Mouse (Mus musculus) urinary bladder, adult 2 months (tissue): ENCODE data around the gene Fam118b. TPM values are rescaled to one million over a fixed set of nuclear protein-coding genes. Genes with fewer than 3 reads are reported as not detected.

Experiments
- DNase-seq: peaks from one replicate; pipeline ENCODE4 v3.0.0; 2022; ENCODE audit warnings: low spot score
- polyA plus RNA-seq: library from polyadenylated mRNA; depleted of rRNA; stranded (reverse); fragments of >200 nt; gene quantifications from 2 replicates; pipeline ENCODE4 v1.2.3, GENCODE M21; 2012; rRNA removed

Gene Fam118b
- polyA plus RNA-seq: 12.5 and 16.1 TPM in 2 replicates

- DNase-seq: peak; percentile 85
These were observed at the start of gene Fam118b, which contains the start of gene Rpusd4 for GRCm38 (mm10) chr9:35267146-35267975. Fam118b (minus strand) TSS chr9:35267805. Rpusd4 (plus strand) TSS chr9:35267865.

DNA sequence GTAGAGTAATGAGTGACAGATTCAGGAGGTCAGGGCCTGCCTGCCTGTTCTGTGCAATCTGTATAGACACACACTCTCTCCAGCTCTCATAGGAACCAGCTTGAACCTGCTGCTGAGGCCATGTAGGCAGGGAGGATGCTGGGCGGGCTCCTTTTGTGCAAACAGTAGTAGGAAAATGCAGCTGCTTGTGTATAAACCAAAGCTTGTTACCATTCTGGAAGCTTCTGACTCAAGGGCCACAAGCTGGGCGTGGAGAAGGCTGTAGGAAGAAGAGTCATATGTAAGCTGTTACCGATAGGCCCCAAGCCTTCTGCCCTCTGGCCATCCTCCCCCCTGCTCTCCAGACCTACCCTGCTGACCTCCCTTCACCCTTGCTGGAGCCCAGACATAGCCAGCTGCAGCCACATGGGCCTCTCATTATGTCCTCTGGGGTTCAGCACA lies 49.2 kb upstream of the Fam118b start:
- DNase-seq: no peak

GRCm38 (mm10) chr9:35314254-35314653 lies 46.6 kb upstream of the Fam118b start:
- no peak for DNase-seq

- no peak for DNase-seq
These were observed 46.0 kb upstream of the Fam118b start for GRCm38 (mm10) chr9:35313601-35314000.

DNA sequence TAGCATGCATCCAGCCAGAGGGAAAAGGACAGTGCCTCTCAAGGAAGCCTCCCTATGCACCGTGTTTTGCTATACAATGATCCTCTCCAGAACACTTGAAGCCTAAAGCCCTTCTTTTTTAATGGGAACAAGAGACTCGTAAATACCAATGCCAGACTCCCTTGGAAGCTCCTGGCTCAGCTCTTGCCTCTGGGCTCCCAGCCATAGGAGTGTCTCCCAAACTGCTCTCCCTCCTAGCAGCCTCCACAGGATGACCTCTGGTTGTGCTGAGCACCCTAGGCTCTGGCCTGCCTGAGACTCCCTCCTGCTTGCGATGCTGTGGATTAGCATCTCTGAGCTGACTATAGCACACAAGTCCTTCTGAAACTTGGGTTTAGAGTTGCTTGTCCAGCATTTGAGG lies 44.9 kb upstream of the Fam118b start:
- DNase-seq: no peak

DNA sequence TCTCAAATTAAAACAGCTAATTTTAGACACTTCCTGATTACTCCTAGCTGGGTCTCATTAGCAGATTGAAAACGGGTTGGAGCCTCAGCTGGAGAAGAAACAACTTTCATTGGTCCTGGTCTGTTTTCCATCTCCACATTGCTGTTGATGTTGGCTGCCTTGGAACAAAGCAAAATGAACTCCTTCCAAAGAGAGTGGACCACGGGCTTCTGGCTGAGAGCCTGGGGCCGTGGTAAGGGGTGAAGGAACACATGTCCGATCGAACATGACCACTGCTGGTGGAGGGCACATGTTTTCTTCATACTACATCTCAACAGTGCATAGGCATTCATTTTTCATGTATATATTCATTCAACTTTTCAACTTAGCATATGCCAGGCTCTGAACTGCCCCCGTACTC lies 42.8 kb upstream of the Fam118b start:
- DNase-seq: no peak

DNA sequence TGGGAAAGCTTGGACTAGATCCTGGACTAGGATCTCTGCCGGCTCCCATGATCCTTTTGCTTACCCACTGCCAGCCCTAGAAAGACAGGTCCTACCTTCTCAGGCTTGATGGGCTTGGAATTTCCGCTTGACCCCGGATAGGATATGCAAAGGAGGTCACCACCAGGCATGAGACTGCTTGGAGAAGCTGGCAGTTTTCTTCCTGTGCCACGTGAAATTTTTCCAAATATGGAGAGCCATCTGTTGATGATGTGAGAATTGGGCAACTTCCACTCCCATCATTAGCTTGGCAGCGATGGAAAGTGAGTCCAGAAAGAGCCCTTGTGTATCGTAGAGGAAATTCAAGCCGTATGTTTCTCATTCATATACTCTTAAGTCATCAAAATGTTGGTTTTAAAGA lies 39.9 kb upstream of the Fam118b start:
- no peak for DNase-seq

- DNase-seq: no peak
These were observed 34.6 kb upstream of the Fam118b start for GRCm38 (mm10) chr9:35302172-35302571.

DNA sequence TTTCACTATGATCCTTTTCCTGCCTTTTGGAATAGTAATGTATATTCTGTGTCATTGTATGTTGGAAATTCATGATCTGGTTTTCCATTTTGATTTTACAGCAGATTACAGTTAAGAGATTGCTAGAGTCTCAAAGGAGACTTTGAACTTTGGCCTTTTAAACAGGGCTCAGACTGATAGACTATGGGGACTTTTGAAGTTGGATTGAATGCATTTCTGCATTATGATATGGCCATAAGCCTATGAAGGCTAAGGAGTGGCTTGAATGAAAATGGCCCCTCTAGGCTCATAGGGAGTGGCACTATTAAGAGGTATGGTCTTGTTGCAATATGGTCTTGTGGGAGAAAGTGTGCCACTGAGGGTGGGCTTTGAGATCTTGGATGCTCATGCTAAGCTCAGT lies 30.2 kb upstream of the Fam118b start:
- DNase-seq: no peak

- DNase-seq: no peak
These were observed 25.9 kb upstream of the Fam118b start for GRCm38 (mm10) chr9:35293465-35293864.

- no peak for DNase-seq
These were observed 23.3 kb upstream of the Fam118b start for GRCm38 (mm10) chr9:35290916-35291315.

DNA sequence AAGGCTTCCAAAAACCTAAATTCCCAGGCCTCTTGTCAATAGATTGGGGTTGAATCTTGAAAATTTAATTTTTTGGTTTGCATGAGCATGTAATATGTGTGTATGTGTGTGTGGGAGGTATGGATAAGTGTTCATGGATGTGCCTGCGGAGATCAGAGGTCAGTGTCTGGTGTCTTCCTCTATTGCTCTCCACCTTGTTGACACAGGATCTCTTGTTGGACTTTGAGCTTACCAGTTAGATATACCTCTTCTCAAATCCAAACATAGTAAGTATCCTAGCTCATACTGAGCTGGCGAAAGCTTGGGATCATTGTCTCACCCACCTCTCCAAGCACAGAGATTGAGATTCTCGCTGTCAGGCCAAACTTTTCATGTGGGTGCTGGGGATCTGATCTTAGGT lies 22.8 kb upstream of the Fam118b start:
- DNase-seq: no peak

- no peak for DNase-seq
These were observed 22.4 kb upstream of the Fam118b start for GRCm38 (mm10) chr9:35289992-35290391.

DNA sequence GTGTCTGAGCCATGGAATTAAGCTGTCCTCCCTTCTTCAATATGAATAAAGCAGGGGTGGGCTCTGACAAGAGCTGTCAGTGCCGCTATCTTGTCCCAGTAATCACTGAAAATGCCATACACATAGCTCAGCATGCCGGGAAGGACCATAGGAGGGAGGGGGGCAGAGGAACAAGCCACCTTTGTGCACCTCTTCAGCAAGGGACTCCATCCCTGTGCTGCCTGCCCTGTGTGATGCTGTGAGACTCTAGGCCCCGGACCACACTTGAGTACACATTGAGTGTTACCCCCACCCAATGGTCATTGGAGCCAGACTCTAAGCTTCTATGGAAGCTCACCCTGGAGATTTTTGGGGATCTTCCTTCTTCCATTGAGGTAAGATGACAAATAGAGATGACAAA lies 18.7 kb upstream of the Fam118b start:
- DNase-seq: no peak

GRCm38 (mm10) chr9:35284351-35284750 lies 16.7 kb upstream of the Fam118b start:
- no peak for DNase-seq

DNA sequence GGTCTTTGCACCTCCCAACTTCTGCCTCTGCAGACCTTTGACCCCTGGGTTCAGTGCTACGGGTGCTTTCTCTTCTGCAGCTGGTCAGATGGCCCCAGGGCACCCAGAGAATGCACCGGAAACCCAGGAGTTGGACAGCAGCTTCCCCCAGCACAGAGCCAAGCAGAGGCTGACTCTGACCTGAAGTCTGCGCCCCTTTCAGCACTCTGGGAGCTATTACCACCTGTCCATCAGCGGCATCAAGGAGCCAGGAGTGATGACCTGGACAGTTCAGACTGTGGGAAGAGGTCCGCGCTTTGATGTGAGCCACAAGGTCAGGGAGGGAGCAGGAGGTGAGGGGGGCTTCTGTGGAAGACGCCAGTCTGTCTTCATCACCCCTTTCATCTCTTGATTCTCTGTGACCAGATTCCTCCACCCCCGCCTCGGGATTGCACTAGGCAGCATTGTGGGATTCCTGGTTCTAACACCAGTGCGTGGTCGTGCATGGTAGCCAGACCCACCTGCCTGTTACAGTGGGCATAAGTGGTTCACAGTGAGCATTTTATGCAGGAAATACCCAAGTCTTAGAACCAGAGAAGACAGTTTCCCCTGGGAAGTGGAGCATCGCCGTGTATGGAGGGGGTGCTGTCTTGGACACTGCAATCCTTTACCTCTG lies 15.9 kb upstream of the Fam118b start:
- DNase-seq: no peak

GRCm38 (mm10) chr9:35282851-35283200 lies 15.2 kb upstream of the Fam118b start:
- no peak for DNase-seq

DNA sequence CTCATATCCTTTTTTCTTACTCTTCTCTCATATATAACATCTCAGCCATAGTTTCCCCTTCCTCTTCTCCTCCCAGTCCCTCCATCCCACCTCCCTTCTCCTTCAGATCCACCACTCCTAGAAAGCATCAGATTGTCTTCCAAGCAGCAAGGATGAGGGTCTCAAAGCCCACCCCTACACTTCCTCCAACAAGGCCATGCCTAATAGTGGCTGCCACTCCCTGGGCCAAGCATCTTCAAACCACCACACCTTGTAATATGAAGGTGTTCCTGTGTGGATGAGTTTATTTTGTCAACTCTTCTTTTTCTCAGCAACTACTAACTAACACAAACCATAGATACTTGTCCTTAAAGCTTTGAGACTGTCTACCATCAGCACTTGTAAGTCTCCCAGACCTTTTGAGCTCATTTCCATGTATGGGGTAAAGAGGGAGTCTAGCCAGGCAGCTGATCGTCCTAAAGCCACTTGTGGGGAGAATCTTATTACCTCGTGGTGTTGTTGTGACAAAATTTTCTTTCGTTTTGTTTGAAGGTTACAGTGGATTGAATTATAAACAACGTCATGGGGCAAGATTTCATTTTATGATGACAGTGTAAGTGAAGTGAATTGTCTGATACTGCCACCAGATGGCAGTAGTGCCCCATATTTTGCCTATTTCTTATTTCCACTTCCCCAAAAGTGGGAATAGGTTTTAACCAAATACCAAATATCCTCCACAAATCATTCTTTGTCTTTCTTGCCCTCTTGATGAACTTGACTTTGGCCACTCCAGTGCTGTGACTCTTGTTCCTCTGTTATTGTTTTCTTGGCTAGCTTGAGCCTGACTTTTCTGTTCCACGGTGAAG lies 14.6 kb upstream of the Fam118b start:
- no peak for DNase-seq

GRCm38 (mm10) chr9:35278451-35278850 lies 10.8 kb upstream of the Fam118b start:
- DNase-seq: no peak

- DNase-seq: no peak
These were observed 10.3 kb upstream of the Fam118b start for GRCm38 (mm10) chr9:35277855-35278365.

- DNase-seq: no peak
These were observed 541 bp upstream of the Fam118b start for GRCm38 (mm10) chr9:35267976-35268715.
